Mouse (Mus musculus) heart, postnatal 0 days (tissue): ENCODE data around the gene Ncan. TPM values are rescaled to one million over a fixed set of nuclear protein-coding genes. Genes with fewer than 3 reads are reported as not detected.

Experiments used
- ATAC-seq: fragments of 200-750 bp; cut with Nextera tagmentation; 2 replicates; pipeline ENCODE4 v1.8.0; 2017; ENCODE audit warnings: low read depth, moderate number of reproducible peaks, moderate library complexity; ENCODE audit not compliant: insufficient read depth
- DNase-seq: peaks from one replicate; pipeline ENCODE4 v3.0.0-alpha.2; 2016; ENCODE audit warnings: low spot score
- H3K27ac ChIP-seq: fragments of 300-500 bp; sonication (generic); 2 replicates; pipeline ENCODE4 v1.5.1; 2014; ENCODE audit warnings: low read depth, mild to moderate bottlenecking
- H3K27me3 ChIP-seq: fragments of 300-500 bp; sonication (generic); 2 replicates; pipeline ENCODE4 v1.6.1; 2014; ENCODE audit warnings: low read length, mixed read lengths; ENCODE audit not compliant: control insufficient read depth, insufficient read depth
- H3K36me3 ChIP-seq: fragments of 300-500 bp; sonication (generic); replicated peaks from 2 replicates; pipeline ENCODE4 v1.6.1; 2014; ENCODE audit warnings: low read length, mixed read lengths; ENCODE audit not compliant: control insufficient read depth, insufficient read depth
- H3K4me1 ChIP-seq: fragments of 300-500 bp; sonication (generic); 2 replicates; pipeline ENCODE4 v1.6.1; 2014; ENCODE audit warnings: antibody characterized with exemption; ENCODE audit not compliant: control insufficient read depth, insufficient read depth
- H3K4me2 ChIP-seq: fragments of 300-500 bp; sonication (generic); 2 replicates; pipeline ENCODE4 v1.6.1; 2014; ENCODE audit warnings: low read depth, mild to moderate bottlenecking, low read length, moderate library complexity
- H3K4me3 ChIP-seq: fragments of 300-500 bp; sonication (generic); 2 replicates; pipeline ENCODE4 v1.5.1; 2014; ENCODE audit warnings: low read depth, low read length
- H3K9ac ChIP-seq: fragments of 300-500 bp; sonication (generic); replicated peaks from 2 replicates; pipeline ENCODE4 v1.6.1; 2014; ENCODE audit warnings: low read depth, low read length, mixed read lengths
- H3K9me3 ChIP-seq: fragments of 300-500 bp; sonication (generic); replicated peaks from 2 replicates; pipeline ENCODE4 v1.6.1; 2016; ENCODE audit warnings: low read length; ENCODE audit not compliant: control insufficient read depth
- CTCF ChIP-seq: IDR thresholded peaks from 2 replicates; pipeline ENCODE4 v1.5.1; 2016; ENCODE audit warnings: antibody characterized with exemption, control low read depth, low read depth
- EP300 ChIP-seq: IDR thresholded peaks from 2 replicates; pipeline ENCODE4 v1.6.1; 2016; ENCODE audit warnings: antibody characterized with exemption, low read depth
- WGBS: fragments of 180-500 bp; shearing (Covaris S2); extraction: QIAGEN DNeasy Blood & Tissue Kit; methylation state at CpG from one replicate; pipeline ENCODE4 v1.1.7; 2014; 5-methylcytosine and 5-hydroxymethylcytosine counted together
- polyA plus RNA-seq: library from polyadenylated mRNA; unstranded; fragments of >200 nt; fragmentation: Nextera tagmentation; extraction: Ambion mirVana; gene quantifications from 2 replicates; pipeline ENCODE4 v1.2.1, GENCODE M21; 2015
- total RNA-seq: library from RNA; depleted of rRNA; stranded (reverse); fragments of >200 nt; gene quantifications from 2 replicates; pipeline ENCODE4 v1.2.3, GENCODE M21; 2014; ENCODE audit warnings: low replicate concordance

Ncan gene
- total and polyA plus RNA-seq, 2 experiments from 2014 or later, result 0.10 TPM; not detected in 1

DNA sequence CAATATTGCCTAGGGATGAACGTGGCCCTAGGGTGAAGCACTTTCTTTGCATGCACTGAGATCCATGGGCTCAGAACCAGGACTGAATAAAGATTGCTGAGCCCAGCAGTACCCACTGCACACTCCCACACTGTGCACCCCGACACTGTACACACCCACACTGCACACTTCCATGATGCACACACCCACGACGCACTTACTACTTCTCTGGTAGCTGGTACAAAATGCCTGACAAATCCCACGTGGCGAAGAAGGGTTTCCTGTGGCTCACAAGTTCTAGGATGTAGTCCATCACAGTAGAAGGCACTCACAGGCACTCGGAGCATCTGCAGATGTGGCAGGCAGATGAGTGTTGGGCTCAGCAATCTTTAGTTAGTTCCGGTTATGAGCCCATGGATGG, 4.3 kb upstream of the Ncan start:
- Histone ChIP-seq H3K4me1 (peaks cover 12% of the 10 kb centered on the region), H3K9ac (no peak overlapping the region), H3K4me3 (no peak overlapping the region), H3K4me2 (no peak overlapping the region), H3K9me3 (no peaks in the 10 kb centered on the region), H3K27ac (no peak overlapping the region), H3K27me3 (peaks cover 17% of the 10 kb centered on the region), H3K36me3 (no peaks in the 10 kb centered on the region)
- ATAC-seq (no peak), DNase-seq (no peak)
- WGBS, result 62% methylated on average over 8 of the region's 8 CpGs
- TF ChIP-seq EP300 (no peak), CTCF (no peak)

DNA sequence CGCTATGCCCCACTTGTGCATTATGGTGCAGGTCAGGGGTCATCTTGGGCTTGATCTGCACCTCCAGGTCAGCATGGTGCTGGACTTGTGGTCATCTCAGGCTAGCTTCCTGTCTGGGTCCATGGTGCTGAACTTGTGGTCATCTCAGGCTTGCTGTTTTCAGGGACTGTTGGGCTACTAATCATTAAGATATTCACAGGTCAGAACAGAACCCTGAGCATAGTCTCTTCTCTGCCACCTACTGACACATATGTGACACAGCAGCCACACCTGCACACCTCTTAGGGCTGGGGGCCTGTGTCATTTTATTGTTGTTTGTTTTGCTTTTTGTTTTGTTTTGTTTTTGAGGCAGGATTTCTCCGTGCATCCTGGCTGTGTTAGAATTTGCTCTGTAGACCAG, 2.2 kb upstream of the Ncan start:
- ATAC-seq, result no peak
- peaks cover 39% of the 10 kb centered on the region for H3K27me3 ChIP-seq

DNA sequence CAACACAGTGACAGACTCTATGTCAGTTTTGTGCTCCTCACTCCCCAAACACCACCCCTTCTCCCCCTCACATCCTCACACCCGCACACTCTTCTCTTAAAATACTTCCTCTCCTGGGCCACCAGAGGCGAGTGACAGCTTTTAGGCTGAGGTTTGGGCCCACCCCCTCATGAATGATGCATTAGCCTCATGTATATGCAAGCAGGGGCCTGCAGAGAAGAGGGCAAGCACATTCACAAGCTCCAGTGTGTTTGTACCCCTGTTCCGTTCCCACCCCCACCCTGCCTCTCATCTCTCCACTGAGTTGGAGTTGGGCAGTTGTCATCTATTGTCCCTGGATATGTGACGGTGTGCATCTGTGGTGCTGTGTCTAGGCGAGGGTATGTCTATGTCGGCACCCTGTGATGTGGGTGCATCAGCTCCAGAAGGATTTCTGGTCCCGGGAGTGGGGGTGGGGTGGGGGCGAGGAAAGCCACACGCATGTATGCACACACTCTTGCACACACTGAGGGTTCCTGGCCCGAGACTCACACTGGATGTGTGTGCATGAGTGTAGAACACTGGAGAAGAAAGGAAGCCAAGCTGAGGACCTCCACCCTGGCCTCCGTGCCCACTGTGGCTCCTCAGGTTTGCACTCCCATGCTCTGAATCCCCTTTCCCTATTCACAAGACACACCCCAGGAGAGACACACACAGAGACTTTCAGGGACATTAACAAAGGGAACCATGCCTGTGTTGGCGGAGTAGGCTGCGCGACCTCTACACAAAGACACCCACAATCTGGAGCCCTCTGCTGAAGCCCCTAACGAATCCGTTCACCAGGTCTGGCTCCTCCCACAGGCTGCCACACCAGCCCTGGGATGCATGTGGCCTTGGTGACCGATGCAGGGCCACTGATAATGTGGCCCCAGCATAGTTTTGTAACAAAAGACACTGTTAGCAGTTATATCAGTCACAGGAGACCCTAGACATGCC, 1.7 kb downstream of the Ncan start:
- peaks cover 72% of the 10 kb centered on the region for H3K27me3 ChIP-seq
- no peak for ATAC-seq

More for the DNA sequence above, 2.2 kb upstream of the Ncan start:
- Histone ChIP-seq H3K4me2 (no peak overlapping the region), H3K4me1 (no peaks in the 10 kb centered on the region), H3K36me3 (no peaks in the 10 kb centered on the region), H3K9me3 (no peaks in the 10 kb centered on the region), H3K4me3 (no peak overlapping the region), H3K27ac (no peak overlapping the region), H3K9ac (no peak overlapping the region)
- WGBS, result 47% methylated on average over 2 of the region's 2 CpGs
- no peak for DNase-seq
- no peak for TF ChIP-seq EP300
- peak; percentile 56 for TF ChIP-seq CTCF

DNA sequence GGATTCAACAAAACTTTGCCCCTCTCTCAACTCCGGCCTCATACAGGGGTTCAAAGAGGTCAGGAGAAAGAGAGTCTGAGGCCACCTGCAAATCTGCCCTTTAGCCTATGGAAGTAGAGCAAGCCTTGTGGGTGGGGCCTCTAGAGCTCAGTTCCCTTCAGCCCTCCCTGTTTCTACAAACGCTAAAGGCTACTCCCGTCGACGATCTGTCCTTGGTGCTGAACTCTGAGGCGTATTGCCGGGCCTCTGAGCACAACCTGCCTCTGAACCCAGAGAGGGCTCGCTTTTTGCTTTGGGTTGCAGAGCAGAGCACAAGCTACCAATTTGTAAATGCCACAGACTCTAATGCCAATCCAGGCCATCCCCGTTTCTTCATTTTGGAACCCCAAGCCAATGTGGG, 3.1 kb downstream of the Ncan start:
- no peak overlapping the region for H3K4me2 ChIP-seq
- peak; percentile 10; the same call in 1 of the 2 replicates for ATAC-seq
- no peak overlapping the region for H3K9ac ChIP-seq
- no peaks in the 10 kb centered on the region for H3K36me3 ChIP-seq
- TF ChIP-seq CTCF (no peak), EP300 (no peak)
- DNase-seq, result peak; percentile 30
- WGBS, result 11% methylated on average over 9 of the region's 9 CpGs
- H3K27ac ChIP-seq, result no peak overlapping the region
- H3K4me1 ChIP-seq, result no peaks in the 10 kb centered on the region
- no peak overlapping the region for H3K4me3 ChIP-seq
- no peaks in the 10 kb centered on the region for H3K9me3 ChIP-seq
- peaks cover 86% of the 10 kb centered on the region for H3K27me3 ChIP-seq

More for the DNA sequence above, 1.7 kb downstream of the Ncan start:
- H3K9ac ChIP-seq, result no peak overlapping the region
- no peaks in the 10 kb centered on the region for H3K4me1 ChIP-seq
- no peak overlapping the region for H3K4me3 ChIP-seq
- H3K27ac ChIP-seq, result no peak overlapping the region
- WGBS, result 18% methylated on average over 17 of the region's 17 CpGs
- no peak for TF ChIP-seq CTCF
- no peak for TF ChIP-seq EP300
- no peaks in the 10 kb centered on the region for H3K36me3 ChIP-seq
- H3K4me2 ChIP-seq, result no peak overlapping the region
- DNase-seq, result no peak
- no peaks in the 10 kb centered on the region for H3K9me3 ChIP-seq

DNA sequence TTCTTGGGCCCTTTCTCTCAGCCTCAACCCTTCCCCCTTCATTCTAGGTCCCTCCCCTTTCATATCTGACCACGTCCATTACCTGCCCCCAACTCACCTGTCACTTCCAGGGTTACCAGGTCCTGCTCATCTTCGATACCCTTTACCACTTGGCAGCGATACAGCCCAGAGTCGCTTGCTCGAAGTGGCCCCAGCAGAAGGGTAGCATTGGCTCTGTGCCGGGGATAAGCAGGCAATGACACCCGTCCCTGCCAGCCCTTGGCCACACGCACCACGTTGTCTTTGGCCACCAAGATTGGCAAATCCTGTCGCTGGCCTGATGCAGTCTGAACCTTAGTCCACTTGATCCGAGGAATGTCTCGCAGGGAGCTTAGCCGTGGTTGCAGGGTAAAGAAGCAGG, 5.8 kb downstream of the Ncan start:
- Histone ChIP-seq H3K4me2 (no peak overlapping the region), H3K4me1 (no peaks in the 10 kb centered on the region), H3K9ac (no peak overlapping the region), H3K9me3 (no peaks in the 10 kb centered on the region), H3K27ac (no peak overlapping the region), H3K27me3 (peaks cover 93% of the 10 kb centered on the region), H3K4me3 (no peak overlapping the region), H3K36me3 (no peaks in the 10 kb centered on the region)
- ATAC-seq (no peak), DNase-seq (no peak)
- TF ChIP-seq CTCF (no peak), EP300 (no peak)
- WGBS, result 59% methylated on average over 13 of the region's 13 CpGs

DNA sequence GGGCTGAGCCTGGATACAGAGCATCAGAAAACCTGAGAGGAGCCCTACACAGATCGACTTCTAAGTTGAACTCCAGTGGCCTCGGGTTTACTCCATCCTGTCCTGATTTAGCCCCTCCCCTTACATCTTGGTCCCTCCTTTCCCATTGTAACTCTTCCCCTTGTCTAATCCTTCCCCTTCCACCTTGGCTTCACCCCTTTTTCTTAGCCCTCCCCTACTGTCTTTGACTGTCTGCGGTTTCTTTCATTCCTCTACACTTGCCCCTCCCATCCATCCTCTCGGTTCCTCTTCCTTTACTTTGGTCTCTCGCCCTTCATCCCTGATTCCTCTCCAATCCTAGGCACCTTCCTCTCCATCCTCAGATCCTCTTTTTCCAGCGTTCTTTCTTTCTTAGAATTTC, 6.2 kb downstream of the Ncan start:
- 19% methylated on average over 6 of the region's 6 CpGs for WGBS
- TF ChIP-seq EP300 (no peak), CTCF (no peak)
- no peaks in the 10 kb centered on the region for H3K36me3 ChIP-seq
- no peak overlapping the region for H3K4me3 ChIP-seq
- ATAC-seq (no peak), DNase-seq (no peak)
- H3K27me3 ChIP-seq, result peaks cover 92% of the 10 kb centered on the region
- no peaks in the 10 kb centered on the region for H3K9me3 ChIP-seq
- H3K9ac ChIP-seq, result no peak overlapping the region
- no peak overlapping the region for H3K4me2 ChIP-seq
- no peak overlapping the region for H3K27ac ChIP-seq
- H3K4me1 ChIP-seq, result no peaks in the 10 kb centered on the region
